Mouse (Mus musculus): ENCODE results near the gene Sowahc. TPM values are rescaled to one million over a fixed set of nuclear protein-coding genes. Genes with fewer than 3 reads are reported as not detected.

Gene Sowahc
- polyA plus RNA-seq, 1 experiment = 3.1 TPM

GRCm38 (mm10) chr10:59261603-59262002 lies 39.9 kb downstream of the Sowahc start:
- no peak for TF ChIP-seq CTCF (IDR thresholded peaks at IDR 0.05; ENCODE audit: control insufficient read depth, insufficient read depth, low read length)
- no peak for TF ChIP-seq POLR2A (IDR thresholded peaks at IDR 0.05; ENCODE audit: borderline replicate concordance, control insufficient read depth, low read depth, low read length)
- 84% methylated on average over 3 of the region's 3 CpGs for WGBS
- no peak overlapping the region for H3K27ac ChIP-seq (ENCODE audit: control insufficient read depth, insufficient read depth, low read depth, low read length, poor library complexity)
- no peak overlapping the region for H3K4me3 ChIP-seq (replicated peaks; ENCODE audit: control insufficient read depth, low read depth, low read length)
- peaks cover 11% of the 10 kb centered on the region for H3K4me1 ChIP-seq (ENCODE audit: control insufficient read depth, insufficient read depth, low read length)

GRCm38 (mm10) chr10:59262021-59262420 lies 40.3 kb downstream of the Sowahc start:
- peaks cover 11% of the 10 kb centered on the region for H3K4me1 ChIP-seq (ENCODE audit: control insufficient read depth, insufficient read depth, low read length)
- TF ChIP-seq POLR2A (IDR thresholded peaks at IDR 0.05; ENCODE audit: borderline replicate concordance, control insufficient read depth, low read depth, low read length) (no peak), CTCF (IDR thresholded peaks at IDR 0.05; ENCODE audit: control insufficient read depth, insufficient read depth, low read length) (no peak)
- no peak overlapping the region for H3K27ac ChIP-seq (ENCODE audit: control insufficient read depth, insufficient read depth, low read depth, low read length, poor library complexity)
- WGBS = 64% methylated on average over 1 of the region's 1 CpGs
- H3K4me3 ChIP-seq (replicated peaks; ENCODE audit: control insufficient read depth, low read depth, low read length) = no peak overlapping the region

GRCm38 (mm10) chr10:59262979-59263378 lies 41.2 kb downstream of the Sowahc start:
- 28% methylated on average over 7 of the region's 7 CpGs for WGBS
- H3K4me1 ChIP-seq (ENCODE audit: control insufficient read depth, insufficient read depth, low read length) = peaks cover 13% of the 10 kb centered on the region
- H3K27ac ChIP-seq (ENCODE audit: control insufficient read depth, insufficient read depth, low read depth, low read length, poor library complexity) = no peak overlapping the region; the same call in 1 of the 2 replicates
- TF ChIP-seq POLR2A (IDR thresholded peaks at IDR 0.05; ENCODE audit: borderline replicate concordance, control insufficient read depth, low read depth, low read length) (no peak), CTCF (IDR thresholded peaks at IDR 0.05; ENCODE audit: control insufficient read depth, insufficient read depth, low read length) (no peak)
- H3K4me3 ChIP-seq (replicated peaks; ENCODE audit: control insufficient read depth, low read depth, low read length) = no peak overlapping the region

- 3% methylated on average over 7 of the region's 7 CpGs for WGBS
- H3K4me3 ChIP-seq (replicated peaks; ENCODE audit: control insufficient read depth, low read depth, low read length) = no peak overlapping the region
- TF ChIP-seq POLR2A (IDR thresholded peaks at IDR 0.05; ENCODE audit: borderline replicate concordance, control insufficient read depth, low read depth, low read length) = no peak
- TF ChIP-seq CTCF (IDR thresholded peaks at IDR 0.05; ENCODE audit: control insufficient read depth, insufficient read depth, low read length) = no peak
- H3K27ac ChIP-seq (ENCODE audit: control insufficient read depth, insufficient read depth, low read depth, low read length, poor library complexity) = peak overlapping the region; percentile 36; the same call in 1 of the 2 replicates
- H3K4me1 ChIP-seq (ENCODE audit: control insufficient read depth, insufficient read depth, low read length) = peaks cover 13% of the 10 kb centered on the region
Measured at GRCm38 (mm10) chr10:59265067-59265466, 43.3 kb downstream of the Sowahc start.

- Histone ChIP-seq H3K4me1 (ENCODE audit: control insufficient read depth, insufficient read depth, low read length) (peaks cover 13% of the 10 kb centered on the region), H3K4me3 (replicated peaks; ENCODE audit: control insufficient read depth, low read depth, low read length) (peak overlapping the region; percentile 26), H3K27ac (ENCODE audit: control insufficient read depth, insufficient read depth, low read depth, low read length, poor library complexity) (peak overlapping the region; percentile 82)
- WGBS = 9% methylated on average over 4 of the region's 4 CpGs
- TF ChIP-seq CTCF (IDR thresholded peaks at IDR 0.05; ENCODE audit: control insufficient read depth, insufficient read depth, low read length) (no peak), POLR2A (IDR thresholded peaks at IDR 0.05; ENCODE audit: borderline replicate concordance, control insufficient read depth, low read depth, low read length) (no peak)
Measured at GRCm38 (mm10) chr10:59265674-59266073, 43.9 kb downstream of the Sowahc start.

GRCm38 (mm10) chr10:59266097-59266496 lies 44.3 kb downstream of the Sowahc start:
- WGBS = 60% methylated on average over 1 of the region's 1 CpGs
- peak overlapping the region; percentile 82; the same call in 1 of the 2 replicates for H3K27ac ChIP-seq (ENCODE audit: control insufficient read depth, insufficient read depth, low read depth, low read length, poor library complexity)
- no peak for TF ChIP-seq CTCF (IDR thresholded peaks at IDR 0.05; ENCODE audit: control insufficient read depth, insufficient read depth, low read length)
- no peak for TF ChIP-seq POLR2A (IDR thresholded peaks at IDR 0.05; ENCODE audit: borderline replicate concordance, control insufficient read depth, low read depth, low read length)

GRCm38 (mm10) chr10:59267275-59267674 lies 45.5 kb downstream of the Sowahc start:
- H3K4me1 ChIP-seq (ENCODE audit: control insufficient read depth, insufficient read depth, low read length) = peaks cover 12% of the 10 kb centered on the region
- no peak for TF ChIP-seq CTCF (IDR thresholded peaks at IDR 0.05; ENCODE audit: control insufficient read depth, insufficient read depth, low read length)
- no peak for TF ChIP-seq POLR2A (IDR thresholded peaks at IDR 0.05; ENCODE audit: borderline replicate concordance, control insufficient read depth, low read depth, low read length)
- H3K4me3 ChIP-seq (replicated peaks; ENCODE audit: control insufficient read depth, low read depth, low read length) = no peak overlapping the region
- no peak overlapping the region for H3K27ac ChIP-seq (ENCODE audit: control insufficient read depth, insufficient read depth, low read depth, low read length, poor library complexity)
- WGBS = 76% methylated on average over 2 of the region's 2 CpGs

More at GRCm38 (mm10) chr10:59266097-59266496, 44.3 kb downstream of the Sowahc start:
- peaks cover 13% of the 10 kb centered on the region for H3K4me1 ChIP-seq (ENCODE audit: control insufficient read depth, insufficient read depth, low read length)
- H3K4me3 ChIP-seq (replicated peaks; ENCODE audit: control insufficient read depth, low read depth, low read length) = no peak overlapping the region

- Histone ChIP-seq H3K4me3 (replicated peaks; ENCODE audit: control insufficient read depth, low read depth, low read length) (no peak overlapping the region), H3K4me1 (ENCODE audit: control insufficient read depth, insufficient read depth, low read length) (peaks cover 10% of the 10 kb centered on the region), H3K27ac (ENCODE audit: control insufficient read depth, insufficient read depth, low read depth, low read length, poor library complexity) (no peak overlapping the region)
- whole genome bisulfite sequencing = 27% methylated on average over 4 of the region's 4 CpGs
- TF ChIP-seq POLR2A (IDR thresholded peaks at IDR 0.05; ENCODE audit: borderline replicate concordance, control insufficient read depth, low read depth, low read length) (no peak), CTCF (IDR thresholded peaks at IDR 0.05; ENCODE audit: control insufficient read depth, insufficient read depth, low read length) (no peak)
Measured at GRCm38 (mm10) chr10:59268109-59268508, 46.4 kb downstream of the Sowahc start.

GRCm38 (mm10) chr10:59268754-59269153 lies 47.0 kb downstream of the Sowahc start:
- 69% methylated on average over 3 of the region's 3 CpGs for WGBS
- H3K4me1 ChIP-seq (ENCODE audit: control insufficient read depth, insufficient read depth, low read length) = peaks cover 9% of the 10 kb centered on the region
- no peak overlapping the region for H3K4me3 ChIP-seq (replicated peaks; ENCODE audit: control insufficient read depth, low read depth, low read length)
- no peak overlapping the region for H3K27ac ChIP-seq (ENCODE audit: control insufficient read depth, insufficient read depth, low read depth, low read length, poor library complexity)
- TF ChIP-seq CTCF (IDR thresholded peaks at IDR 0.05; ENCODE audit: control insufficient read depth, insufficient read depth, low read length) (no peak), POLR2A (IDR thresholded peaks at IDR 0.05; ENCODE audit: borderline replicate concordance, control insufficient read depth, low read depth, low read length) (no peak)
